Mouse (Mus musculus) MEL (cell line): ENCODE data around the gene Slc8a1.

Experiments used
- CTCF ChIP-seq, 3 experiments: IDR thresholded peaks in 2 of 3; conservative IDR thresholded peaks in 1 of 3; 2 replicates each; pipeline ENCODE4 v1.5.1; 2011 to 2012; ENCODE audit warnings: low read length in 3 of 3, low read depth in 2 of 3, mild to moderate bottlenecking in 2 of 3, improper control_type of control experiment in 1 of 3, inconsistent platforms in 1 of 3, mixed read lengths in 1 of 3, moderate library complexity in 1 of 3; ENCODE audit not compliant: control insufficient read depth in 1 of 3, insufficient read depth in 1 of 3, poor library complexity in 1 of 3, severe bottlenecking in 1 of 3
- E2F4 ChIP-seq: IDR thresholded peaks from 2 replicates; pipeline ENCODE4 v1.6.1; 2011; ENCODE audit warnings: low read depth, low read length, improper control_type of control experiment, borderline replicate concordance
- EP300 ChIP-seq, 2 experiments: IDR thresholded peaks; 2 replicates each; pipeline ENCODE4 v1.6.1; 2011; ENCODE audit warnings: improper control_type of control experiment in 2 of 2, low read length in 2 of 2, low read depth in 1 of 2, mild to moderate bottlenecking in 1 of 2
- MAFK ChIP-seq: IDR thresholded peaks from 2 replicates; pipeline ENCODE4 v1.6.1; 2011; ENCODE audit warnings: low read depth, mild to moderate bottlenecking, low read length, improper control_type of control experiment, borderline replicate concordance
- MYC ChIP-seq: IDR thresholded peaks from 2 replicates; pipeline ENCODE4 v1.6.1; 2011; ENCODE audit warnings: low read depth, mild to moderate bottlenecking, low read length, improper control_type of control experiment, moderate library complexity
- POLR2A ChIP-seq, 2 experiments: IDR thresholded peaks; 2 replicates each; pipeline ENCODE4 v1.6.1; 2011 to 2012; ENCODE audit warnings: low read length in 2 of 2, mild to moderate bottlenecking in 2 of 2, control low read depth in 1 of 2, improper control_type of control experiment in 1 of 2, low read depth in 1 of 2, moderate library complexity in 1 of 2; ENCODE audit not compliant: control insufficient read depth in 1 of 2, insufficient read depth in 1 of 2, poor library complexity in 1 of 2
- RCOR1 ChIP-seq: IDR thresholded peaks from 2 replicates; pipeline ENCODE4 v1.6.1; 2012; ENCODE audit warnings: low read depth, mild to moderate bottlenecking, inconsistent platforms, low read length, improper control_type of control experiment
- UBTF ChIP-seq: IDR thresholded peaks from 2 replicates; pipeline ENCODE4 v1.6.1; 2012; ENCODE audit warnings: low read depth, mild to moderate bottlenecking, inconsistent platforms, low read length, improper control_type of control experiment, moderate library complexity, borderline replicate concordance; ENCODE audit not compliant: insufficient read depth
- USF1 ChIP-seq: IDR thresholded peaks from 2 replicates; pipeline ENCODE4 v1.6.1; 2014; ENCODE audit warnings: low read depth, mild to moderate bottlenecking, inconsistent platforms, low read length, improper control_type of control experiment, moderate library complexity
- ZMIZ1 ChIP-seq: IDR thresholded peaks from 2 replicates; pipeline ENCODE4 v1.6.1; 2012; ENCODE audit warnings: low read depth, mild to moderate bottlenecking, inconsistent platforms, low read length, improper control_type of control experiment, moderate library complexity
- ZNF384 ChIP-seq: IDR thresholded peaks from 2 replicates; pipeline ENCODE4 v1.6.1; 2012; ENCODE audit warnings: low read depth, mild to moderate bottlenecking, inconsistent platforms, low read length, improper control_type of control experiment

DNA sequence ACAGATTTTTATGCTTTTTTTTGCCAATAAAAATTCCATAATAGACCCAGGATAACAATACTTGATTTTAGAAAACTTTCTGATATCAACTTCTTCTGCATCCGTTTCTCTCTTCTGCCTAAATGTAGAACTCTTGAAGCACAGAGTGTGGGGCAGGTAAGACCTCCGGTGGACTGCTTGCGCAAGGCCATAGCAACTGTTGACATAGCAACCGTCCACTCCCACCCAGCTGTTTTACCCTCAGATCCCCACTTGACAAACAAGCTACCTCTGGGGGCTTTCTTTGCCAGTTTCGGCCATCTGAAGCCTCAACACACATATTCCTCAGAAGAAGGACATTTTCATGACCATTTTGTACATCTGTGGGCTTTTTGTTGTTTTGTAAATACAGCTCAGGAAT, 337.8 kb downstream of the Slc8a1 start:
- no peak for TF ChIP-seq USF1
- TF ChIP-seq POLR2A (IDR thresholded peaks at IDR 0.05; ENCODE audit: control insufficient read depth in 1 of 2, insufficient read depth in 1 of 2, low read depth in 1 of 2, low read length in 2 of 2, poor library complexity in 1 of 2): no peak
- no peak for TF ChIP-seq RCOR1
- no peak for TF ChIP-seq EP300 (IDR thresholded peaks at IDR 0.05; ENCODE audit: low read depth in 1 of 2, low read length in 2 of 2)
- no peak for TF ChIP-seq CTCF (IDR thresholded peaks at IDR 0.05 in 2 of 3, conservative IDR thresholded peaks at IDR 0.05 in 1 of 3; ENCODE audit: control insufficient read depth in 1 of 3, insufficient read depth in 1 of 3, low read depth in 2 of 3, low read length in 3 of 3, poor library complexity in 1 of 3, severe bottlenecking in 1 of 3)
- TF ChIP-seq MAFK: no peak
- no peak for TF ChIP-seq MYC
- TF ChIP-seq ZMIZ1: no peak
- no peak for TF ChIP-seq E2F4
- no peak for TF ChIP-seq ZNF384
- no peak for TF ChIP-seq UBTF
